13 mouse cellular contexts compared by ENCODE assay signal in the genomic region with DNA sequence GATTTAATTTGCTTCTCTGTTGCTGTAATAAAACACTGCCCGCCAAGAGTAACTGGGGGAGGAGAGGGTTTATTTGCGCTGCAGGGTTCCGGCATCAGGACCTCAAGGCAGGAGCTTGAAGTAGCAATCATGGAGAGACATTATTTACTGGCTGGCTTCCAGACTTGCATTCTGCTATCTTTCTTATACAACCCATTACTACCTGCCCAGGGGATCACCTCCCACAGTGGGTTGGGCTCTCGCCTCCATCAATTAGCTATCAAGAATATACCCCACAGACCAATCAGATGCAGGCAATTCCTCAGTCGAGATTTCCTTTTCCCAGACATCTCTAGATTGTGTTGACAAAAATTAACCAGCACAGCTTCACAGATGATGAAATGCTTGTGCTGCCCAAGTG. TPM values are rescaled to one million over a fixed set of nuclear protein-coding genes. Genes with fewer than 3 reads are reported as not detected.
A peak's percentile ranks its signal among the peaks of the same experiment; 100 is the strongest.
DNase-seq lines count a peak whose midpoint lies in the region; ATAC-seq lines count a peak whose summit lies in the region.
"Had no signal": no experiment of that assay in that cellular context is flagged by ENCODE, and none has a peak within 500 bp of the region (broad histone marks: within the 10 kb centered on the region; RNA-seq: fewer than 3 reads in every experiment).

No protein-coding gene starts in this region.

- no peak overlapping the region for H3K4me3 ChIP-seq in kidney, embryonic 14.5 days (ENCODE audit: low read length)
- H3K4me3 ChIP-seq in forebrain, embryonic 10.5 days, result no peak overlapping the region
- H3K4me3 ChIP-seq in hindbrain, embryonic 12.5 days, result no peak overlapping the region
- no peak overlapping the region for H3K4me3 ChIP-seq in midbrain, embryonic 14.5 days (replicated peaks; ENCODE audit: low read depth, low read length)

- WGBS in kidney, embryonic 14.5 days, result 78% methylated on average over 5 of the region's 5 CpGs
- 95% methylated on average over 5 of the region's 5 CpGs for WGBS in forebrain, embryonic 10.5 days
- 88% methylated on average over 5 of the region's 5 CpGs for WGBS in hindbrain, embryonic 12.5 days
- 91% methylated on average over 5 of the region's 5 CpGs for WGBS in midbrain, embryonic 14.5 days

- no peak for ATAC-seq in kidney, embryonic 14.5 days (ENCODE audit: low FRiP score, low TSS enrichment)
- ATAC-seq in hindbrain, embryonic 12.5 days (ENCODE audit: low FRiP score), result peak; percentile 1; the same call in 1 of the 2 replicates
- ATAC-seq in midbrain, embryonic 14.5 days (ENCODE audit: low FRiP score, low TSS enrichment), result no peak; the same call in 1 of the 2 replicates

- H3K27me3 ChIP-seq in kidney, embryonic 14.5 days (ENCODE audit: control insufficient read depth, insufficient read depth, low read length), result no peaks in the 10 kb centered on the region
- peaks cover 12% of the 10 kb centered on the region; the same call in 1 of the 2 replicates for H3K27me3 ChIP-seq in forebrain, embryonic 10.5 days (ENCODE audit: poor library complexity, severe bottlenecking)
- no peaks in the 10 kb centered on the region for H3K27me3 ChIP-seq in hindbrain, embryonic 12.5 days
- H3K27me3 ChIP-seq in midbrain, embryonic 14.5 days (ENCODE audit: control insufficient read depth, insufficient read depth, low read length), result no peaks in the 10 kb centered on the region
- H3K27me3 ChIP-seq: neural tube, embryonic 12.5 days had no signal

- H3K9me3 ChIP-seq in kidney, embryonic 14.5 days (ENCODE audit: control insufficient read depth, low read length), result peaks cover 4% of the 10 kb centered on the region
- peaks cover 24% of the 10 kb centered on the region for H3K9me3 ChIP-seq in forebrain, embryonic 10.5 days
- H3K9me3 ChIP-seq in hindbrain, embryonic 12.5 days (replicated peaks), result peaks cover 9% of the 10 kb centered on the region; the same call in 1 of the 2 replicates
- H3K9me3 ChIP-seq in midbrain, embryonic 14.5 days (ENCODE audit: control insufficient read depth, low read length), result peaks cover 10% of the 10 kb centered on the region
- H3K9me3 ChIP-seq: megakaryocyte, embryonic 14.5 days had no signal

- H3K9ac ChIP-seq in kidney, embryonic 14.5 days (ENCODE audit: low read depth, low read length), result peak overlapping the region; percentile 1; the same call in 1 of the 2 replicates
- no peak overlapping the region for H3K9ac ChIP-seq in hindbrain, embryonic 12.5 days
- no peak overlapping the region for H3K9ac ChIP-seq in midbrain, embryonic 14.5 days (replicated peaks; ENCODE audit: low read length)

- DNase-seq in kidney, postnatal 14 days, result no peak
- no peak for DNase-seq in forebrain, embryonic 10.5 days (ENCODE audit: extremely low spot score, low spot score)
- DNase-seq in midbrain, embryonic 14.5 days, result peak; percentile 13
- no peak for DNase-seq in right cerebral cortex, postnatal 14 days
- no peak for DNase-seq in adrenal gland, postnatal 25 days
- no peak for DNase-seq in urinary bladder, adult 2 months (ENCODE audit: low spot score)
- DNase-seq: lung, adult 2 months; thymus, postnatal 4 days had no signal

- no peak overlapping the region for H3K4me2 ChIP-seq in kidney, embryonic 14.5 days (replicated peaks; ENCODE audit: low read depth, low read length)
- no peak overlapping the region for H3K4me2 ChIP-seq in hindbrain, embryonic 12.5 days (replicated peaks)
- no peak overlapping the region for H3K4me2 ChIP-seq in midbrain, embryonic 14.5 days (ENCODE audit: low read length)

- H3K36me3 ChIP-seq in kidney, embryonic 14.5 days (ENCODE audit: control insufficient read depth, insufficient read depth, low read length), result peaks cover 4% of the 10 kb centered on the region; the same call in 1 of the 2 replicates
- peaks cover 21% of the 10 kb centered on the region for H3K36me3 ChIP-seq in forebrain, embryonic 10.5 days (replicated peaks)
- H3K36me3 ChIP-seq in hindbrain, embryonic 12.5 days, result peaks cover 17% of the 10 kb centered on the region
- H3K36me3 ChIP-seq in midbrain, embryonic 14.5 days (ENCODE audit: control insufficient read depth, insufficient read depth, low read length), result peaks cover 22% of the 10 kb centered on the region
- H3K36me3 ChIP-seq: G1E had no signal

- no peak overlapping the region for H3K27ac ChIP-seq in kidney, embryonic 14.5 days (ENCODE audit: low read depth, low read length)
- H3K27ac ChIP-seq in forebrain, embryonic 10.5 days, result peak overlapping the region; percentile 90
- H3K27ac ChIP-seq in hindbrain, embryonic 12.5 days, result peak overlapping the region; percentile 97
- H3K27ac ChIP-seq in midbrain, embryonic 14.5 days (replicated peaks; ENCODE audit: low read depth, low read length), result peak overlapping the region; percentile 98

- H3K4me1 ChIP-seq in kidney, embryonic 14.5 days (ENCODE audit: control insufficient read depth, insufficient read depth, low read length), result peaks cover 11% of the 10 kb centered on the region; the same call in 1 of the 2 replicates
- peaks cover 30% of the 10 kb centered on the region for H3K4me1 ChIP-seq in forebrain, embryonic 10.5 days
- peaks cover 33% of the 10 kb centered on the region for H3K4me1 ChIP-seq in hindbrain, embryonic 12.5 days
- H3K4me1 ChIP-seq in midbrain, embryonic 14.5 days (ENCODE audit: control insufficient read depth, insufficient read depth, low read length), result peaks cover 33% of the 10 kb centered on the region

RNA-seq across cellular contexts. Expression of a gene that starts 0.9 kb away (rescaled TPM):
- 8.3 and 10.5 TPM in 2 replicates for polyA plus RNA-seq in kidney, embryonic 14.5 days (2014; fragmentation: Nextera tagmentation; extraction: Ambion mirVana)
- polyA plus RNA-seq in forebrain, embryonic 10.5 days (2016; fragmentation: Nextera tagmentation; extraction: Ambion mirVana), result 15.0 and 15.1 TPM in 2 replicates
- polyA plus RNA-seq in hindbrain, embryonic 12.5 days (2016; fragmentation: Nextera tagmentation; extraction: Ambion mirVana), result 64.2 and 64.8 TPM in 2 replicates
- 72.0 and 78.2 TPM in 2 replicates for polyA plus RNA-seq in midbrain, embryonic 14.5 days (2014; fragmentation: Nextera tagmentation; extraction: Ambion mirVana)
- 27.4 and 31.2 TPM in 2 replicates for total RNA-seq in adrenal gland, postnatal 25 days (2021)
- polyA plus RNA-seq in urinary bladder, adult 2 months (2012; rRNA removed), result 9.1 and 9.9 TPM in 2 replicates

RNA-seq across cellular contexts. Expression of a gene that starts 54.3 kb away (rescaled TPM):
- polyA plus RNA-seq in kidney, embryonic 14.5 days (2014; fragmentation: Nextera tagmentation; extraction: Ambion mirVana), result 64.1 and 84.5 TPM in 2 replicates
- polyA plus RNA-seq in forebrain, embryonic 10.5 days (2016; fragmentation: Nextera tagmentation; extraction: Ambion mirVana), result 69.4 and 71.5 TPM in 2 replicates
- 160 and 172 TPM in 2 replicates for polyA plus RNA-seq in hindbrain, embryonic 12.5 days (2016; fragmentation: Nextera tagmentation; extraction: Ambion mirVana)
- polyA plus RNA-seq in midbrain, embryonic 14.5 days (2014; fragmentation: Nextera tagmentation; extraction: Ambion mirVana), result 145 and 176 TPM in 2 replicates
- 200 and 227 TPM in 2 replicates for total RNA-seq in adrenal gland, postnatal 25 days (2021)
- 122 and 124 TPM in 2 replicates for polyA plus RNA-seq in urinary bladder, adult 2 months (2012; rRNA removed)
